Mouse (Mus musculus) c-Kit-positive CD71-positive TER-119-negative erythroid progenitor cells, embryonic 14.5 days (primary cell): ENCODE results near the gene Bicra.

ENCODE experiments used
- DNase-seq: peaks from one replicate; pipeline ENCODE4 v3.0.0-alpha.2; 2013; ENCODE audit warnings: low read depth

Gene Bicra

GRCm38 (mm10) chr7:16014521-16015175 is 33.1 kb downstream of the Bicra start:
- no peak for DNase-seq

- DNase-seq = no peak
These were observed 33.9 kb downstream of the Bicra start for GRCm38 (mm10) chr7:16013722-16014275.

GRCm38 (mm10) chr7:16012576-16013263 is 35.0 kb downstream of the Bicra start:
- DNase-seq = no peak

GRCm38 (mm10) chr7:16011418-16012085 is 36.2 kb downstream of the Bicra start:
- no peak for DNase-seq

- DNase-seq = no peak
These were observed 37.1 kb downstream of the Bicra start for GRCm38 (mm10) chr7:16010649-16011048.

- no peak for DNase-seq
These were observed 38.1 kb downstream of the Bicra start for GRCm38 (mm10) chr7:16009636-16010035.

GRCm38 (mm10) chr7:16005020-16005419 is 42.7 kb downstream of the Bicra start:
- no peak for DNase-seq

- no peak for DNase-seq
These were observed 43.4 kb downstream of the Bicra start for GRCm38 (mm10) chr7:16004177-16004856.

- no peak for DNase-seq
These were observed 44.7 kb downstream of the Bicra start for GRCm38 (mm10) chr7:16003032-16003431.

GRCm38 (mm10) chr7:16002171-16002570 is 45.5 kb downstream of the Bicra start:
- DNase-seq = no peak

- no peak for DNase-seq
These were observed 46.0 kb downstream of the Bicra start for GRCm38 (mm10) chr7:16001691-16002090.

GRCm38 (mm10) chr7:15993789-15994188 is 53.9 kb downstream of the Bicra start:
- DNase-seq = no peak

- DNase-seq = no peak
These were observed 54.6 kb downstream of the Bicra start for GRCm38 (mm10) chr7:15993152-15993551.

- DNase-seq = no peak
These were observed 56.0 kb downstream of the Bicra start for GRCm38 (mm10) chr7:15991764-15992163.

GRCm38 (mm10) chr7:15987661-15988356 is 59.9 kb downstream of the Bicra start:
- no peak for DNase-seq

GRCm38 (mm10) chr7:15982729-15983407 is 64.9 kb downstream of the Bicra start:
- DNase-seq = peak; percentile 51

- no peak for DNase-seq
These were observed 66.2 kb downstream of the Bicra start for GRCm38 (mm10) chr7:15981538-15981937.

- no peak for DNase-seq
These were observed 67.5 kb downstream of the Bicra start for GRCm38 (mm10) chr7:15980246-15980645.

GRCm38 (mm10) chr7:15975904-15976303 is 71.8 kb downstream of the Bicra start:
- DNase-seq = no peak

- no peak for DNase-seq
These were observed 72.3 kb downstream of the Bicra start for GRCm38 (mm10) chr7:15975451-15975850.

GRCm38 (mm10) chr7:15974712-15975111 is 73.0 kb downstream of the Bicra start:
- DNase-seq = peak; percentile 46
